Mouse (Mus musculus): ENCODE results near the gene Megf11.
A peak's percentile ranks its signal among the peaks of the same experiment; 100 is the strongest.

The Megf11 gene

DNA sequence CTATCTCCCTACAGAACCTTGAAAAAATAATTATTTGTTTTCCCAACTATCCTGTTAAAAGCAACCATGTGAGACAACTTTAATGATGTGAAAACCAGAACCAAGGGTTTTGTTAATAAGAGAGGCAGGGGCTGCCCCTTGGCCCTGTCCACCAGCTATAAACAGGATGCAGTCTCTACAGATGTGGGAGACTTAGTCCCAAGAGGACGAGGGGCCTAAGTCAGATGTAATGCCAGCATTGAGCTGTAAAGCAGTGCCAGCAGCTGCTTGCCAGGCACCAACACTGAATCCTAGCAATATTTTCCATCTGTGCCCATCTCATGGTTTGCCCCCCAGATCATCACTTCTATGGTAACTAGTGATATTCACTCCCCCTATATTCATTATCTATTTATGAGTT is 357.0 kb downstream of the Megf11 start:
- DNase-seq (ENCODE audit: extremely low read depth, low read depth): no peak

DNA sequence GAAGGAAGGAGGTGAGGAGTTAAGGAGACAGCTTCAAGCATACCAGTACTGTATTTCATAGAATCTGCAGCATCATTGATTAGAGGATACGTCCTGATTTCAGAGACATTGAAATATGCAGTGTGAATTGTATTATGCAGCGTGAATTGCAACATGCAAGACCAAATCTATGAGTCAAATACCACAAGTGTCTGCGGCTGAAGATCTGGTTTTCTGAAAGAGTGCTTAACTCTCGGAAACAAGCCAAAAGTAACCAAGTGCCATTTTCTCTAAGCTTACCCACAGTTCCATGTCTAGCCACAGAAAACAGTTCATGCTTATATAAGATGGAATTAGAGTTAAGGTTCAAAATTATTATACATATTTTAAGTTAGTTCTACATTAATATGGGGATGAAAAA is 362.3 kb downstream of the Megf11 start:
- no peak for DNase-seq (ENCODE audit: extremely low read depth, low read depth)

DNA sequence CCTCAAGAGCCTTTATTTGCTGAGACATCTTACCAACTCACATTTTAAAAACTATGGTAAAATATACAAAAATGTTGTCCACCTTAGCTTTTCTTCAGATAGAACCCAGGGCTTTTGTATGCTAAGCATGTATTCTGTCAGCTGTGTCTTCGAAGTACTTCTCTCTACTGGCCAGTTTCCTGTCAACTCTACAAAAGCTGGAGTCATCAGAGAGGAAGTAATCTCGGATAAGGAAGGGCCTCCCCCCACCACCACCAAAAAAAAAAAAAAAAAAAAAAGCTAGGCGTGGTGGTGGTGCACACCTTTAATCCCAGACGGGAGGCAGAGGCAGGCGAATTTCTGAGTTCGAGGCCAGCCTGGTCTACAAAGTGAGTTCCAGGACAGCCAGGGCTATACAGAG is 363.9 kb downstream of the Megf11 start:
- peak; percentile 42 for DNase-seq (ENCODE audit: extremely low read depth, low read depth)

DNA sequence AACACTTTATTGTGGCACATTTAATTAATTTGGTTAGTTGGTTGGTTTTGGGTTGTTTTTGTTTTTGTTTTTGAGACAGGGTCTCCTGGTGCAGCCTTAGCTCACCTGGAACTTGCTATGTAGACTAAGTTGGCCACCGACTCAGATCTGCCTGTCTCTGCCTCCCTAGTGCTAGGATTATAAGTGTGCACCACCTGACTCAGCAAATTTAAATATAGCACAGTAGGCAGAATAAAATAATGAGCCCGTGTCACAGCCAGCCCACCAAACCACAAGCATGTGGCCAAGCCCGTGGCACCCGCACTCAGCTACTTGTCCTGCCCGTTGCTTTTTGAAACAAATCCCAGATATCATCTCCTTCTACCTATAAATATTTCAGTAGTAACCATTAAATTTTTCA is 367.1 kb downstream of the Megf11 start:
- no peak for DNase-seq (ENCODE audit: extremely low read depth, low read depth)

DNA sequence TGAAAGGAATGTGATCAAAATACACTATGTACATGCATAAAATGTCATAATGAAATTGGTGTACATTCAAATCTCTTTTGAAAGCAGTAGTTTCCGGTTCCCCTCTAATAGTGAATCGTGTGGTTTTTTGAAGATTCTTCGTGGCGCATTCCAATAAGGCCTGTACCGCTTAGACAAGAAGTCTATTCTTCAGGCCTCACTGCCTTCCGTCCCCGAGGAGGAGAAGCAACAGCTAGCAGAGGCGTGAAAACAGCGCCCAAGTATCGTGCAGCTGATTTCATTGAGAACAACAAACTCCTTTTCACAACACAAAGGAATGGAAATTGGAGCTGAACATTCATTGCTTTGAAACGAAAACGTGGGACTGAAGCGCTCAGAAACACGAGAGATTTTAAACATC is 372.6 kb downstream of the Megf11 start:
- DNase-seq (ENCODE audit: extremely low read depth, low read depth): no peak
